Mouse (Mus musculus) liver, adult 2 months (tissue): ENCODE data around the gene Jsrp1. TPM values are rescaled to one million over a fixed set of nuclear protein-coding genes. Genes with fewer than 3 reads are reported as not detected.

ENCODE experiments used
- DNase-seq: peaks from one replicate; pipeline ENCODE4 v3.0.0-alpha.2; 2011; ENCODE audit warnings: low read depth, low spot score; ENCODE audit errors: extremely low read depth
- H3K27ac ChIP-seq: fragments of 200-500 bp; replicated peaks from 2 replicates; pipeline ENCODE4 v1.5.1; 2012; ENCODE audit warnings: low read depth, mild to moderate bottlenecking, control low read depth, inconsistent platforms, low read length; ENCODE audit not compliant: insufficient read depth
- H3K27me3 ChIP-seq: fragments of 200-500 bp; 2 replicates; pipeline ENCODE4 v1.6.1; 2012; ENCODE audit warnings: mild to moderate bottlenecking, moderate library complexity, low read length, inconsistent platforms; ENCODE audit not compliant: control insufficient read depth, insufficient read depth
- H3K36me3 ChIP-seq: fragments of 200-500 bp; 2 replicates; pipeline ENCODE4 v1.6.1; 2012; ENCODE audit warnings: low read length, inconsistent platforms; ENCODE audit not compliant: control insufficient read depth, insufficient read depth
- H3K4me1 ChIP-seq: fragments of 200-500 bp; 2 replicates; pipeline ENCODE4 v1.6.1; 2011; ENCODE audit warnings: low read length; ENCODE audit not compliant: control insufficient read depth, insufficient read depth
- H3K4me3 ChIP-seq: fragments of 200-500 bp; 2 replicates; pipeline ENCODE4 v1.5.1; 2011; ENCODE audit warnings: low read depth, mild to moderate bottlenecking, control low read depth, low read length, moderate library complexity; ENCODE audit not compliant: insufficient read depth
- H3K79me2 ChIP-seq: fragments of 200-500 bp; 2 replicates; pipeline ENCODE4 v1.6.1; 2012; ENCODE audit warnings: inconsistent platforms, mild to moderate bottlenecking, low read length, moderate library complexity; ENCODE audit not compliant: control insufficient read depth, insufficient read depth
- H3K9ac ChIP-seq: fragments of 200-500 bp; 2 replicates; pipeline ENCODE4 v1.6.1; 2012; ENCODE audit warnings: low read depth, mild to moderate bottlenecking, control low read depth, inconsistent platforms, low read length
- CTCF ChIP-seq: fragments of 200-500 bp; IDR thresholded peaks from 2 replicates; pipeline ENCODE4 v1.5.1; 2011; ENCODE audit warnings: low read depth, low read length, control low read depth
- POLR2A ChIP-seq: fragments of 200-500 bp; IDR thresholded peaks from 2 replicates; pipeline ENCODE4 v1.6.1; 2011; ENCODE audit warnings: low read length, control low read depth; ENCODE audit not compliant: insufficient read depth; ENCODE audit errors: extremely low read depth
- WGBS: fragments of 180-500 bp; shearing (Covaris S2); methylation state at CpG from one replicate; pipeline ENCODE4 v1.1.7; 2018; 5-methylcytosine and 5-hydroxymethylcytosine counted together
- polyA plus RNA-seq: library from polyadenylated mRNA; depleted of rRNA; stranded (reverse); fragments of >200 nt; gene quantifications from 2 replicates; pipeline ENCODE4 v1.2.3, GENCODE M21; 2012
- total RNA-seq: library from RNA; depleted of rRNA; stranded (reverse); fragments of >200 nt; gene quantifications from 2 replicates; pipeline ENCODE4 v1.2.3, GENCODE M21; 2014

Jsrp1 gene
- total and polyA plus RNA-seq, 2 experiments = not detected

GRCm38 (mm10) chr10:80826151-80827062, 13.1 kb upstream of the Jsrp1 start, which contains the start of gene Oaz1:
Gene Oaz1 (plus strand): TSS chr10:80826656.
- peaks cover 8% of the 10 kb centered on the region for H3K36me3 ChIP-seq
- peaks cover 37% of the 10 kb centered on the region for H3K4me1 ChIP-seq
- peak within 1 kb of the TSS; percentile 98 for H3K27ac ChIP-seq
- DNase-seq = peak; percentile 98
- under 1% methylated on average over 76 of the region's 82 CpGs for WGBS
- H3K9ac ChIP-seq = peak within 1 kb of the TSS; percentile 99
- no peaks in the 10 kb centered on the region for H3K27me3 ChIP-seq
- peak within 1 kb of the TSS; percentile 99 for H3K4me3 ChIP-seq
- TF ChIP-seq POLR2A (peak; percentile 89), CTCF (no peak)
- peaks cover 16% of the 10 kb centered on the region; the same call in 1 of the 2 replicates for H3K79me2 ChIP-seq

GRCm38 (mm10) chr10:80824827-80825226, 11.5 kb upstream of the Jsrp1 start:
- no peaks in the 10 kb centered on the region for H3K27me3 ChIP-seq
- peaks cover 29% of the 10 kb centered on the region for H3K4me1 ChIP-seq
- H3K9ac ChIP-seq = no peak overlapping the region; the same call in 1 of the 2 replicates

GRCm38 (mm10) chr10:80823847-80824643, 10.7 kb upstream of the Jsrp1 start:
- Histone ChIP-seq H3K4me3 (no peak overlapping the region), H3K4me1 (peaks cover 22% of the 10 kb centered on the region), H3K36me3 (no peaks in the 10 kb centered on the region; the same call in 1 of the 2 replicates), H3K9ac (peak overlapping the region; percentile 49), H3K27ac (peak overlapping the region; percentile 84), H3K27me3 (no peaks in the 10 kb centered on the region), H3K79me2 (peaks cover 16% of the 10 kb centered on the region; the same call in 1 of the 2 replicates)
- DNase-seq = peak; percentile 74
- WGBS = 14% methylated on average over 8 of the region's 8 CpGs
- TF ChIP-seq CTCF (no peak), POLR2A (no peak)

More at GRCm38 (mm10) chr10:80824827-80825226, 11.5 kb upstream of the Jsrp1 start:
- TF ChIP-seq POLR2A = no peak
- TF ChIP-seq CTCF = no peak
- peak overlapping the region; percentile 84; the same call in 1 of the 2 replicates for H3K27ac ChIP-seq
- no peak overlapping the region for H3K4me3 ChIP-seq
- WGBS = 46% methylated on average over 2 of the region's 2 CpGs
- peak; percentile 21 for DNase-seq
- peaks cover 16% of the 10 kb centered on the region; the same call in 1 of the 2 replicates for H3K79me2 ChIP-seq
- peaks cover 7% of the 10 kb centered on the region for H3K36me3 ChIP-seq

GRCm38 (mm10) chr10:80823316-80823715, 10.0 kb upstream of the Jsrp1 start:
- peaks cover 22% of the 10 kb centered on the region for H3K4me1 ChIP-seq
- H3K4me3 ChIP-seq = no peak overlapping the region
- no peak for TF ChIP-seq CTCF
- peak; percentile 17 for DNase-seq
- H3K36me3 ChIP-seq = no peaks in the 10 kb centered on the region
- H3K27ac ChIP-seq = no peak overlapping the region
- no peaks in the 10 kb centered on the region for H3K27me3 ChIP-seq
- WGBS = 94% methylated on average over 1 of the region's 1 CpGs
- H3K9ac ChIP-seq = no peak overlapping the region
- H3K79me2 ChIP-seq = peaks cover 16% of the 10 kb centered on the region; the same call in 1 of the 2 replicates

GRCm38 (mm10) chr10:80822528-80822927, 9.2 kb upstream of the Jsrp1 start:
- 85% methylated on average over 5 of the region's 5 CpGs for WGBS
- no peak overlapping the region for H3K27ac ChIP-seq
- H3K9ac ChIP-seq = no peak overlapping the region
- H3K4me1 ChIP-seq = peaks cover 16% of the 10 kb centered on the region
- no peak for TF ChIP-seq CTCF
- TF ChIP-seq POLR2A = no peak
- DNase-seq = no peak
- H3K36me3 ChIP-seq = no peaks in the 10 kb centered on the region
- no peaks in the 10 kb centered on the region for H3K27me3 ChIP-seq
- no peak overlapping the region for H3K4me3 ChIP-seq
- H3K79me2 ChIP-seq = peaks cover 10% of the 10 kb centered on the region; the same call in 1 of the 2 replicates
